Mouse (Mus musculus): Measurements from ENCODE around the gene Egflam. TPM values are rescaled to one million over a fixed set of nuclear protein-coding genes. Genes with fewer than 3 reads are reported as not detected.

Gene Egflam
- total RNA-seq, 2 experiments from 2014 or later, result 3.9 to 4.1 TPM

DNA sequence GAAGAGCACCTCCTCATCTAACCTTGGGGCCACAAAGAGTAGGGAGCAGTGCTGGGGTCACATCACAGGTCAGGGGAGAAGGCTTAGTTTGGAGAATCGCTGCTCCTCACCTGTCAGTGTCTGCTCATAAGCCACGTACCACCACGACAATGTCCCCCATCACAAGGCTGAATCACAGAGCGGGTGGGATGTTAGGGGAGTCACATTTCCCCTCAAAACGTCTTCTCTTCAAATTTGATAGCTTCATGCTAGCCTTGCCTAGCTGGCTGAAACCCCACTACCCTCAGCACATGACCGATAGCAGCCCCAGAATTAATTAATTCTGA is 181.0 kb downstream of the Egflam start:
- DNase-seq, result no peak

DNA sequence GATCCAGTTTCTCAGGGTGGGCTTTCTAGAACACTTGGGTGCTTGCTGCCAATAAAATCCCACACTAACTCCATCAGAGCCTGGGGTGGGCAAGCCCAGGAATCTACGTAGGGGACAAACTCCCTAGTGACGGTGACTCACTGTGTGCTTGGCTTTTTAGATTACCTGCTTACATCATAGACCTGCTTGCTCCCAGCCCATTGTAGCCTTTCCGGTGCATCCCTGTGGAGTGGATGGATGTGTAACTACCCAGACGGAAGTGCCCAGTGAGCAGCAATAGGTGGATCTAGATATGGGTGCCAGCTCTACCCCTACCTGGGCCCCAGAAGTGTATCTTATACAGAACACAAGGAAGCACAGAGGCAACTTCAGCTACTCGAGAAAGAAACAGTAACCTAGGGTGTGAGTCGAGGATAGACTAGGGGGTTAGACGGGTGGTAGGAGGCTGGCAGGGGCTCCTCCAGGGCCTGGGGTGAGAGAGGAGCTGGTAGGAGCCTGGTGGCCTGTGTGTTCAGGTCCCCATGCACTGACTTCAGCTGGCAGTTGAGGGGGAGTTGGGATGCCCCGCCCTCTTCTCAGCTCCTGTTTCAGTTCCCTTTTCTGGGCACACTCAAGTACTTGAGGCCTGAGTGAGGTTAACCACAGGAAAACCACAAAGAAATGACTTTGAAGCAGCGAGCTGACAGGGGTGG is 181.5 kb downstream of the Egflam start:
- DNase-seq, result no peak

DNA sequence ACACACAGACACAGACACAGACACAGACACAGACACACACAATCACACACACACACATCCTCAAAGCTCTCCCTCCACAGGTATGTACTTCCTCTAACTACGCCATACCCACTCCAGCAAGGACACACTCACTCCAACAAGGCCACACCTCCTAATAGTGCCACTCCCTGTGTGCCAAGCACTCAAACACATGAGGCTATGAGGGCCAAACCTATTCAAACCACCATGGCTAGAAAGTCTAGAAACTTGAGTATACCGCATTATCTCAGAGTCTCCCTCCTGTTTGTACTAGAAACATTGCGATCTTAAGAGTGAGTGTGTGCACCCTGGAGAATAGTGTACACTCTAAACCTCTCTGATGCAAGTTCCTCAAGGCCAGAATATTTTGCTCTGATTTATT is 182.3 kb downstream of the Egflam start:
- DNase-seq, result no peak

DNA sequence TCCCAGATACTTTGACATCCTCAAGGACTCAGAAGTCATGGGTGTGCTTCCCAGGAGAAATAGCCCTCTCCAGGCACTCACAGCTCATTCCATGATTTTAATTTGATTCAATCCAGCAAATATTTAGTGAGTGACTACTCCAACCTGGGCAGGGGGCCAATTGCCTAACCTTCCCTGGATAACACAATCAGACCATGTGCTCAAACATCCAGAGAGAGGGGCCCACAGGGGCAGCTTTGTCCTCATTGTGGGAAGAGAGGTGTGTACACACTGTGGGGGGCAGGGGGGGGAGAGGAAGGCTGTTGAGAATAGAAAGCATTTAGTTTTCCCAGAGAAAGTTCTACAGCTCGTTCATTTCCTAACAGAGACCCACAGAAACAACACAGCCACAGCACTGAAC is 184.5 kb downstream of the Egflam start:
- DNase-seq, result peak; percentile 59 to 71

DNA sequence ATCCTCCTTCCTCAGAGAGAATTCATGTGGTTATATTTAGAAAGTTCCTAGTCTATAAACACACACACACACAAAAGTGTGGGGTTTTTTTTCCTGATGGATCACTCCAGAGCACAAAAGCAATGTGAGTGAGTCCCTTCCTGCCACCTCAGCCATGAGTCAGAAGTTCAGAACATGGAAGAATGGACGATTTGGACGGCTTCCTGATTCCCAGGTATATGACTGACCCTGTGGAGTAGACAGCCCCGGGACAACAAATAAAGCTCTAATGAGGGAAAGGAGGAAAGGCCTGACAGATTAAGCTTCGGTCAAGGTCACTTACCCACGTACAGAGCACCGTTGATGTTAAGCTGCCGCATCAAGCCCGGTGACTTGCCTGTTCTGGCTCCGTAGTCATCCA is 190.0 kb downstream of the Egflam start:
- DNase-seq, result peak; percentile 6 to 18

DNA sequence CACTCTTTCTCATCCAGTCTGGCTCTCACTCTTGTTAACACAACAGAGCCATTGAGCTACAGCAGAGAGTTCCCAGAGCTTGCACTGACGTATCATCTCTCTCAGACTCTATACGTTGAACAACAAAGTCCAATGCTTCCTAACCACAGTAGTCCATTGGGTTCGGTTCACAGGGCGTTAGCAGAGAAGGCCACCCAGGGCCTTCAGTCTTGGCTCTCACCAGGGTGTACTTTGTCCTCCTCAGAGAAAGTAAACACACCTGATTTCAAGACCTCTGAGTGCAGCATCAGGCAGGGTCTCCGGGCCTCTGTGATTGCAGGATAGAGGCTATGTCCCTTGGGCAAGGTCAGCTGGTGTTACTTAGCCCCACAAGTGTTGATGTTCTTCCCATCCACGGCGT is 190.9 kb downstream of the Egflam start:
- DNase-seq, result no peak

DNA sequence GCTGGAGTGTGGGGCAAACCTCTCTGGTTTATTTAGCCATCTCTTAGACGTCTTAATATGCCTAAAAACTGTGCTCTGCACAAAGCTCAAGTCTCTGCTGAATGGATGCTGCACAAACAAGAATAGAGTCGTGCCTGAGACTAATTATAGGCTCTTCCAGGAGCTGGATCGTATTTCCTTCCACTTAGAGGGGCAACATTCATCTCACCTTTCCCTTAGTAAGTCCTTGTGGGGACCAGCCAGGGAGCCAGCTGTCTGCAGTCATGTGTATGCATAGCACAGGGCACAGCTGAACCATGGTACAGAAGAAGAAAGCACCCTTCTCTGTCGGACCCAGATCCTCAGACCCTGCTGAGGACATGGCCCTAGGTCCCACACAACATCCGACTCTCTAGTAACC is 192.1 kb downstream of the Egflam start:
- no peak for DNase-seq

DNA sequence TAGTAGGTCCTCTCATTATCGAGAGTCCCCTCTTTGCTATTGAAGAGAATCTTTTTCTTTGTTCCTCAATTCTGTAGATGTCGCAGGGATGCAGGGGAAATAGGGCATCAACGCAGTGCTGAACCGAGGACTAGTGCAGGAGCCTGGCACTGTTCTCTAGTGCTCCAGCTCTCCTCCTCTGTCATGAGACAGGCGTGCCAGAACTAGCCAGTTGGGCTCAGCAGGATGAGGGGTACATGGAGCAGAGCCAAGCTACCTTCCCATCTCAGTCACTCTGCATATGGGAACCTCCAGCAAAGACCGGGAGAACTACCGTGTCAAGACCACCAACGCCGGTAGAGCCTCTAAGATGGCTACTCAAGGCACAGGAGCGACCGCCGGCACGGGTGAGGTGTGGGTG is 193.3 kb downstream of the Egflam start:
- DNase-seq, result no peak

DNA sequence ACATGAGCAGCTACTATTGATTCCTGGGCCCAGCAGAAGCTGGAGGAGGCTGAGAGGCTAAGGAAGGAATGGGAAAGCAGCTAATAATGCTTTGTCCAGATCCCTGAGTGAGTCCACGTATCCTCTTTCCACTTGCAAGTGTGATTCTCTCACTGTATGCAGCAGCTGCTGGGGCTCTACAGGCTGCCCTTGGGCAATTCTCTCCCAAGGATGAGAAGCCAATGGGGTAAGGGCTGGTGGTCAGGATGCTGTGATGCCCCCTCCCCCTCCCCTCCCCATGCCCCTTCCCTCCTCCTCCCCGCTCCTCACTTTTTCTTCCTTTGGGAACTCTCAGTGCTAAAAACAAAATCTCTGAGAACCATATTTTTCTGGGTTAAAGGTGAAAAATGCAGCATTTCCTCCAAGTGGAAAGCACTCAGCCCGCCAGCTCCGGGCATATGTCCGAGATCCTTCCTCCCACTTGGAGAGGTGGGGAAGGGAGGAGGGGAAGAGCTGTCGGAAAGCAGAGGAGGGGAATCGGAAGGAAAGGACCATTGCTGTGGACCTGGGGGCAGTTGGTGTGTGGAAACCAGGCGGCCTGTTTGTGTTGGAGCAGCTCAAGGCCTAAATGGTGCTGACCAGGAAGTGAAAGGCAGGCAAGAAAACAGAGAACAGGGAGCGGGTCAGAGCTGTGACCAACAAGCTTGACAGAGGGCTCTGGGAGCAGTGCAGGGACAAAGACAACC is 194.4 kb downstream of the Egflam start:
- DNase-seq, result peak; percentile 48 to 68

DNA sequence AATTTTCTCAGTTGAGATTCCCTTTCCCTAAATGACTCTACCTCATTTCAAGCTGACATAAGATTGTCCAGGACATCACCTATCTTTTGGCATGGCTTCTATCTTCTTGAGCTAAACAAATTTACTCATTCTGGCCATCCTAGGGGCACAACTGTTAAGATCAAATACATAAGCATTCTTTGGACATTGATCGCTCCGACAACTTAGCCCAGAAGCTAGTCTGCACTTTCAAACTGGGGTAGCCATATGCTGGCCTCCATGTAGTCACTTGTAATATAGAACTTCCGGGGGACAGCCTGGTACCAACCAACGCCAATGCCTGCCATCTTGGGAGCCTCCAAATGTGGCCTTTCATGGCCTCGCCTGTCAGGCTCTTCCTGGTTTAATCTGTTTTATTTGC is 195.2 kb downstream of the Egflam start:
- DNase-seq, result no peak

DNA sequence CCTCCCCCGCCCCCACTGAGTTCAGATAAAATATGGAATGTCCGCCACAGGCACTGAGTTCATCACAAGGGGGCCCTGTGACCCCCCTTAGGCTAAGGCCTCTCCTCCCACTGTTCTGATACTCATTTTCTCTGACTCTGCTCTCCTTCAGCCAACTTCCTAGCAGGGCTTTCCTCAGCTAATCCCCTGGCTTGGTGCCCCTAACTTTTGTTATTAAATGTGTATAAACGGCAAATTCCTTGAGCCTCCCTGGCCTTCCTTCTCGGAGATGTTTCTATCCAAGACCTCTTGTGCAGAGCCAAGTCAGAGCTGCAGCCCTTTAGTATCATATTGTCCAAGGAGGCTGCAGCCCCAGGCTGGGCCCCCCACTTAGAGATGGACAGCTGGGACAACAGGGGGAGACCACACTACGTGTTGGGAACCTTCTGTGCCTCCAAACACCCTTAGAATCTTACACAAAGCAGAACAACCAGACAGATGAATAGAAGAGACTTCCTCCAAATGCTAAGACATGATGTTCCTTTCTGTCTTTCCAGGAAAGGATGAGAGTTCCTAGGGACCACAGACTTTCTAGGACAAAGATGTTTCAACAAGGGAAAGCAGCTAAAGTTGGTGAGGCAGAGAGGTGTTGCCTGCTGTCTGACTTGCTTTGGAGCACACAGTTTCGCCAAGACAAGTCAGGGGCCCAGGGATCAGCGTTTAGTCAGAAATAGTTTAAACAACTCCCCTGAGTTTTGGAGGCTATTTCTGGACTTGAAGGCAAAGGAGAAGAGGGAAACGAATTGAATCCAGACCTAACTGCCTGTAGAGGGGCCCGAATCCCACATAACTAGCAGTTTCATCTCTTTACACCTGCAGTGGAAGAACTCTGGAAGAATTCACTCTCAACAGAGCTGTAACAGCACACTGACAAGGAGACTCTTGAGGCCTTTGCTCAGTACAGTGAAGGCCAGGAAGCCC is 196.5 kb downstream of the Egflam start:
- no peak for DNase-seq

DNA sequence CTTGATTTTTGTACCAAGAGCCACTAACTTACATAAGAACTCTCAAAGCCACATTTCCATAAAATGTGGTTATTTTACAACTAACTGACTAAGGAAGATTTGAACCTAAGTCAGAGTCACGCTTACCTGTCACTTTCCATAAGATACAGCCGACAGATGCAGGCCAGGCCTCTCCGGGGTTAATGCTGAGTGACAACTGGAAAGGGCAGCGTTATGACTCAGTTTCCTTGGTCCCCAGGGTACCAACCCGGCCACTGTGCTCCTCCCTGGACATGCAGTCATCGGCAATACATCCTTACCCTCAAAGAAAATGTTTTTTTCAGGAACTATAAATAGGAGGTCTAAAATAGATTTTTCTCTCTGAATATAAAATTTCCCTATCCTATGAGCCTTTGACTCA is 197.9 kb downstream of the Egflam start:
- DNase-seq, result no peak

DNA sequence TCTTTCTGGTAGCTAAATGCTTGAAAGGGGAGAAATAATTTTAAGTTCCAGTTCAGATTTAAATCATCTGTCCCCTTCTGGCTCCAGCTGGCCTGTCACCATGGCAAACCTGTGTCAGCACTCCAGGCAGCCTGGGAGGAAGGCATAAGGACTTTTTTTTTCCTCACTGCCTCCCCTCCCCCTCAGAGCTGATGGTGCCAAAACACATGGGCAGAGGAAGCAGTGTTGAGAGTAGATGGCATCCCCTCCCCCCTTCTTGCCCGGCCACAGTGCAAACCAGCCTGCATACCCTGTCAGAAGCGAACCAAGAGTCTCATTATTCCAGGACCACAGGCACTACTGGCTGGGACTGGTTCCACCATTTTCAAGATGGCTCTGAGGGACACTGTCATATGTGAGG is 199.4 kb downstream of the Egflam start:
- no peak for DNase-seq

DNA sequence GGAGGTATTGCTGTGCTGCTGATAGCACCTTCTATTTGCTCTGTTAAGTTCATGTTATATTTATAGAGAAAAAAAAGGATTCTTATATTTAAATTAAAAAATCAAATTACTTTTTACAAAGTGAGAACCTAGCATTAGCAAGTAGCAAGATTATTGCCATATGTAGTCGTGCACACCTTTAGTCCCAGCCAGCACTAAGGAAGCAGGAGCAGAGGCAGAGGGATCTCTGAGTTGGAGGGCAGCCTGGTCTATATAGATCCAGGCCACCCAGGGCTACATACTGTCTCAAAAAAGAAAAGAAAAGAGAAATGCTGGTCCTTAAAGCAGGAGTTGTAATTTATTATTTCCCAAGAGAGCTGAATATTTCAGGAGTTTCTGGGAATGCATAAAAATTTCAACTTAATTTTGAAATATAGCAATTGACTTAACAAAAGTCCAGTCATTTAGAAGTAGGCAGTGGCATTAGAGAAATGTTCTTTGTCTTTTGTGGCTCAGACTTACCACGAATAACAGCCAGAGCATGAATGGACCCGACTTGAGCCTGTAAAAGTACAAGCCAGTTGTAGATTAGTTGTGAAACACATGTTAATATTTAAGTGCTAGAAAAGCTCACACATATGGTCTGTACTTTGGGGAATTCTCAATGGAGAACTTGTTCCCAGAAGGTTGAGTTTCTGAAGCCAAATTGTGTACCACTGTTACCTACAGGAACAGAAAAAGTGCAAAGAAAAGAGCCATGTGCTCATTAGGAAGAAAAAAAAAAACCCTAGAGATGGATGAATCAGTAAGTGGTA is 200.3 kb downstream of the Egflam start:
- DNase-seq, result no peak

DNA sequence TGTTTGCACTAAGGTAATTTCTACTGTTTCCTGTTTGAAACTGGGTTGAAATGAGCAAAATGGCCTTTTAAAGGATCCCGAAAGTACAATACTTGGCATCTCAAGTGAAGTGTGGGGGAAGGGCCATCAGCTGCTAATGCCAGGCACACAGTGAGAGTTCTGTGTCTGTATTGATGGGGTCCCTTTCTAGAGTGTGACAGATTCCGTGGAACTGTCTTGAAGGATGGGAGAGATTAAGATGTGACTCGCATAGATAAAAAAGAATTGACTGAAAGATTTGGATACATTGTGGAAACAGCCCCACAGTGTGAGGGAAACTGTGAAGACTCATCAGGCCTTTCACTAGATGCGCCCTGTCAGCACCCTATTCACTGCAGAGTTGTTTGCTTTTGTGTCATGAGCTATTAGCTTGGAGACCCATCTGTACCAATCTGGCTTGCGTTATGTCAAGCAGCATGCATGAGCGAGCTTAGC is 203.4 kb downstream of the Egflam start:
- DNase-seq, result no peak

DNA sequence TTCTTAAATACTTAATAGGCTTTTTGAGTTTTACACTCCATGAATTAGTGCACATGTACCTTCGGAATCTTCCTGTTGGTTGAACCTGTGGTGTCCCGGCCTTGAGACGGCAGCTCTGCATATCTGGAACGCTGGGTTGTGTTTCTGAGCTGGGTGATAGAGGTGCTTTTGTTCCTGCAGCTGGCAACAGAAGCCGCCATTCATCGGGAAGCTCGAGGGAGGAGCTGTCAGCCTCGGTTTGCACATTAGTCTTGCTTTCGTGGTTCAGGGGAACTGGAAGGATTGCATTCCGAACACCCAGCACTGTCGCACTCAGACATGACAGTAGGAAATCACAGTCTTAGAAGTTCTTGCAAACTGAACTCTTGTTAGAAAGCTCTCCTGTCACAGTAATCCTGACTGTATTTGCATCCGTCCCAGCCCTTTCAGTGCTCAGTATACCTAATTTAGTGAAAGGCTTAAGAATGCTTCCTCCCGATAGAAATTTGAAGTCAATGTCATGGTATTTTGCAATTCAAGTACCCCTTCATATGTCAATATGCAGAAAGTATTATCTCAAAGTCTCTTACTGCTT is 204.0 kb downstream of the Egflam start:
- DNase-seq, result no peak

DNA sequence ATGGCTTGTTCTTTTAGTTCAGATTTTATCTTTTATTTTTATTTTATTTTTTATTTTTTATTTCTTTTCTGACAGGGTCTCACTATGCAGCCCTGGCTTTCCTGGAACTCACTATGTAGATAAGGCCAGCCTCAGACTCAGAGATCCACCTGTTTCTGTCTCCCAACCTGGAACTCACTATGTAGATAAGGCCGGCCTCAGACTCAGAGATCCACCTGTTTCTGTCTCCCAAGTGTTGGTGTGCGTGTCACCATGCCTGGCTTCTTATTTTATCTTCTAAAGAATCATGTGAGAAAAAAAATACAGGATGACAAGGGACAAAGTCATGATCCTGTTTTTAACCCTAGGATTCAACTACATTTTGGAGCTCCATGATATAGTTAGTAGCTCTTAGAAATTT is 205.6 kb downstream of the Egflam start:
- DNase-seq, result no peak

DNA sequence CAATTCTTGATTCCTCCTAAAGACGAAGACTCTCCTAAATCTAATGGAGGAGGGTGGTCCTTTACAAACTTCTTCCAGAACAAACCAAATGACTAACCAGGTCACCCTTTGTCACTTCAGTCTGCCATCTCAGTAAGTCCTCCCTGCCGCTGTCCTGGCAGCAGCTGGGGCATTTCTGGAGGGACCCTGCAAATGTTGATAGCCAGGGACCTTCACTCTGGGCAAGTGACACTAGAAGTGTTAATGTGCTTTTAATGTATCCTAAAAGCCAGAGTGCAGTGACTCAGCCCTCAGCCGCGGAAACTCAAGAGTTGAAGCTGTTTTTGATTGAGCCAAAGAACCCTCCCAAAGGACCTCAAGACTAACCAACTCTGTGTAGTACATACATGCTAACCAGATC is 207.1 kb downstream of the Egflam start:
- no peak for DNase-seq

DNA sequence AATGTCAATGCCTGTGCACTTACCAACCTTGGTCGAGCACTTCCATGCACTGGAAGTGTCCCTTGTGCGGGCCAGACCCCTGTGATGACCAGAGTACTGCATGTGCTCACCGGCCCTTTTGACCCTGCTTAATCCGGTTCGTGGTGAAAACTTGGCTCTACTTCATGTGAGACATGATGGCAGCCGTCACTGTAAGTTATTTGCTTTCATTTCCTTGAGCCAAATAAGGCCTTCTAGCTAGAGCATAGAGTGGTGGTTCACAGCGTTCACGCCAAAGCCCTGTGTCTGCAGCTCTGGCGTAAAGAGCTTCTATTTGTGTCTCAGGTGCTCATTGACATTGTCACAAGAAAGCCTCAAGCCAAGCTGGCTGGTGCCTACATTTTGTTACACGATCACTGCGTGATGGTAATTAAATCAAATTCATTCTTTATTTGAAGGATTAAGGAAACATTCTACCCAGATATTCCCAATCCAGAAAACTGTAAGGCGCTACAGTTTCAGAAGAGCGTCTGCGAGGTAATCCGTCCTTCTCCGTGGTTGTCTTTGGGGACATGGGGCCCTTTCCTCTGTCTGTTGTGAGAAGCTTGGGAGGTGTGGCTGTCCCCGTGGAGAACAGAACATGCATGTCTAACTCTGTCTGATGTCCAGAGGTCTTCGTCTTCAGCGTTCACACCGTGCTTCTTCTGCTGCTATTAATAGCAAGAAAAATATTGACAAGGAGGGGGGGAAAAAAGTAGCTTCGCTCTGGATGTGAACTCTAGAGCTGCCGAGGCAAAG is 208.3 kb downstream of the Egflam start:
- no peak for DNase-seq

DNA sequence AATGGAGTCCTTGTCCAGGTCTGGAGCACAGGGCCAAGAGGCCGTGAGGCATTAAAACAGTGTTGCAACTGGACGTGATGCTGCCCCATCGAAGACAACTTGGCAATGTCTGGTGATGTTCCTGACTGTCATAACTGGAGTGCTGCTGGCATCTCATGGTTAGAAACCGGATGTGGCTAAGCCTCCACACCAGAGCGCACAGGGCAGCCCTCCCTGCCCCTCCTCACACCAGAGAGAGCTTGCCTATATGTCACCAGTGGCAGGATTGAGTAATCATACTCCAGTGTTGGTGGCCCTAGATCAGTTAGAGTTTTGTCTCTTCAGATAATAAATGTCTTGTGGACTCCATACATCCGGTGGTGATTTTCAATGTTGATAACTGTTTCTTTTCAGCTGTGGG is 210.5 kb downstream of the Egflam start:
- DNase-seq, result no peak

DNA sequence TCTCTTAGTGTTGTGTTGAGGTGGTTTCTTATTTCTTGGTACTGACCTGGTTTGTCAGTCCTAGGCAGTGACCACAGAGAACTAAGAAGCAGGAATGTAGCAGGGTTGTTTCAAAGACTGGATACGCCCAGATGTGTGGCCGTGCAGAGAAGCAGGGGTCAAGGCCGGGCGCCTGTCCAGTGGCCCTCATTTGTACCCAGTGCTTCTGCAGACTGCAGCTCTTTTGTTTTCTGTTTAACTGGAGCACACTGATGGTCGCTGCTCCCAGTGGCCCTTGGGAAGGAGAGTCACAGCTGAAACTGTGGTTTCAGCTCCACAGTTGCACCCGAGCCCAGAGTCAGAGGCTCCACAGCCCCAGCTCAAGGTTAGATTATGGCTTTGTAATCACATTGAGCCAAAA is 217.6 kb downstream of the Egflam start:
- peak; percentile 34 to 41 for DNase-seq
